Mouse (Mus musculus) mature B cell (primary cell): ENCODE results near the gene Gm26992.

Source experiments
- in situ Hi-C: fragments of 300-500 bp; cut with MboI; formaldehyde crosslinking; loops from 2 replicates; pipeline ENCODE4 v1.14.3; 2019

The Gm26992 gene

GRCm38 (mm10) chrX:103421710-103422109 lies at the start of gene Gm26992:
Gm26992 (plus strand) TSS chrX:103422010.
- in situ Hi-C loops: no loop called here

GRCm38 (mm10) chrX:103374250-103374649 lies 47.6 kb upstream of the Gm26992 start:
- in situ Hi-C loops: loop anchor here (25.0 kb wide), 1 partner anchor 112 kb away; no protein-coding TSS in a partner anchor

- in situ Hi-C loops: no loop called here
Measured at GRCm38 (mm10) chrX:103384528-103384927, 37.3 kb upstream of the Gm26992 start.

GRCm38 (mm10) chrX:103388131-103388530 lies 33.7 kb upstream of the Gm26992 start:
- in situ Hi-C loops: no loop called here

DNA sequence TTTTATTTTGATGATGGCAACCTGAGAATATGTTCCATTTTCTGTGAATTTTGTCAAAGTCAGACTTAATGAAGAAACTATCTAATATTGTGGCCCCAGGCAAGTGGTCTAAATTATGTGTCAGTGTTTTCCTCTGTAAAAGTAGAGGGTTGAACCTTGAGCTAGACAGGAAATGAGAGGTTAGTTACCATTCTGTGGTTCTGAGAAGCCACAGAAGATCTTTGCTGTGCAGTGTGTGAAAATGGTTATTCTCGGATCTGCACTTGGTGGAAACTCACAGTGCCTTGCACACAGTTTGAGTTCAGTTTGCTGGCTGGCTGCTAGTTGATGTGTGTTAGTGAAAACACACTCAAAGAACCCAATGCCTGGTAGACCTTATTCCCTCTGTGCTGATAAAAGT lies 28.0 kb upstream of the Gm26992 start:
- in situ Hi-C loops: no loop called here

DNA sequence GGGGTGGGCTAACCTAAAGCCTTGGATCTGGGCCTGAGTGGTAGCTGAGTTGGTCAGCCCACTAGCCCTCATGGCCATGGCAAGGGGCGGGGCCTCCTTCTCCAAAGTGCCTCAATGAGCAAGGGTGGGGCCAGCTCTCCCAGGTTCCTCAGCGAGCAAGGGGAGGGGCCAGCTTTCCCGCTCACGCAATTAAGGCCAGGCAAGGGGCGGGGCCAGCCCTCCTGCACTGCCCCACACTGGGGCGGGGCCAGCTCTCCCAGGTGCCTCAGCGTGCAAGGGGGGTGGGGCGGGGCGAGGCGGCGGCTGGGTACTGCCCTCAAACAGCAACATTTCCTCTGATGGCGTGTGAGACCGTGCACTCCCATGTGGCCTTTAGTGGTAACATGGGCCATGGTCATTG lies 16.8 kb upstream of the Gm26992 start:
- in situ Hi-C loops: no loop called here

DNA sequence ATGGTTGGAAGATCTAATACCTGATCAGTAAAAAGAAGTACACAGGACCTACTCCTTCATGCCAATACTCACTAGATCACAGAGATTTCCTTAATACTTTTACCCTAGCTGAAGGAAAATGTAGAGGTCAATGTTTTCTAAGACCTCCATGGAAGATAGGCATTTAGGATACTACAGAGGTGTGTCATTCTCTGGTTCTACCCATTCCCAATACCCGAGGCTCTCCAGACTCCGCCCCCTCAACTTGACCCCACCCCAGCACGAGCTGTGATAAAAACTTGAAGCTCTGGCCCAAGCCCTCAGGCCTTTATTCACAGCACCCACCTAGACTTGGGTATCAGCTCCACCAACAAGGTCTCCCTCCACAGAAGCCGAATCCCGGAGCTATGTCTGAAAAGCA lies 7.6 kb upstream of the Gm26992 start, which contains the start of gene Tsx:
Gene Tsx, plus strand, starts transcription at position 301 of the 400 bp plus-strand sequence.
- in situ Hi-C loops: no loop called here

GRCm38 (mm10) chrX:103427677-103428076 lies 5.9 kb downstream of the Gm26992 start:
- in situ Hi-C loops: no loop called here

- in situ Hi-C loops: no loop called here
Measured at GRCm38 (mm10) chrX:103432293-103432692, 10.5 kb downstream of the Gm26992 start.

DNA sequence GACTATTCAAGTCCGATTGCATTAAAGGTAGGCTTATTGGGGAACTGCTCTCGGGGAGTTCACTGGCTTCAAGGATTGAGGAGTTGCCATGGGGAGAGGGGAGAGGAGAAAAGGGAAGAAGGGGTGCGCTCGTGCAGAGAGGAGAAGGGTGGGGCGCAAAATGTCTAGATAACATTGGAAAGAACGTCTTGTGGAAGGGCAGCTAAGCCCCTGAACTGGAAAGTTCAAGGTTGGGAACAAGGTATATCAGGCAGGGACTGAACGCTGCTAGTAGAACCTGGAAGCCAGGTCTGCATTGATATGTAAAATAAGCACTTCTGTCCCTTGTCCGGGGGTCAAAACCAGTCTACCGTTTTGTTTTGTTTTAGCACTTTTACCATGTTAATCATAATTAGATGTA lies 16.2 kb downstream of the Gm26992 start:
- in situ Hi-C loops: no loop called here

DNA sequence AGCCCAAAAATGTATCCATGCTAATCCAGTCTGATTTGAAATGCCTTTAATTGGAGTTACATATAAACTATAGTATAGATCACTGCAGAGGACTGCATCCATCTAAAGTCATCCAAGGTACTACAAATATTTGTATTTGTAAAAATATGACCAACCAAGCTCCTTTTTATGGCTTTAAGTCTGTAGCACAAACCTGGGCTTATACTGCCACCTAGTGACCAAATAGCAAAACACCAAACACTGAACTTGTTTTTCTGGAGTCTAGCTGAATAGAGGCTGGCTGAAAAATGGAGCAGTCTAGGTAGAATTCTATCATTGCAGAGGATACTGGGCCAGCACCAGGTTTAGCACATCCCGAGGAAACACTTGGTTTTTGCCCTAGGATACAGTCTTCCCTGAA lies 19.0 kb downstream of the Gm26992 start:
- in situ Hi-C loops: loop anchor here (10.0 kb wide), 1 partner anchor 176 kb away; no protein-coding TSS in a partner anchor

GRCm38 (mm10) chrX:103443755-103444154 lies 21.9 kb downstream of the Gm26992 start:
- in situ Hi-C loops: loop anchor here (10.0 kb wide), 1 partner anchor 179 kb away; no protein-coding TSS in a partner anchor

DNA sequence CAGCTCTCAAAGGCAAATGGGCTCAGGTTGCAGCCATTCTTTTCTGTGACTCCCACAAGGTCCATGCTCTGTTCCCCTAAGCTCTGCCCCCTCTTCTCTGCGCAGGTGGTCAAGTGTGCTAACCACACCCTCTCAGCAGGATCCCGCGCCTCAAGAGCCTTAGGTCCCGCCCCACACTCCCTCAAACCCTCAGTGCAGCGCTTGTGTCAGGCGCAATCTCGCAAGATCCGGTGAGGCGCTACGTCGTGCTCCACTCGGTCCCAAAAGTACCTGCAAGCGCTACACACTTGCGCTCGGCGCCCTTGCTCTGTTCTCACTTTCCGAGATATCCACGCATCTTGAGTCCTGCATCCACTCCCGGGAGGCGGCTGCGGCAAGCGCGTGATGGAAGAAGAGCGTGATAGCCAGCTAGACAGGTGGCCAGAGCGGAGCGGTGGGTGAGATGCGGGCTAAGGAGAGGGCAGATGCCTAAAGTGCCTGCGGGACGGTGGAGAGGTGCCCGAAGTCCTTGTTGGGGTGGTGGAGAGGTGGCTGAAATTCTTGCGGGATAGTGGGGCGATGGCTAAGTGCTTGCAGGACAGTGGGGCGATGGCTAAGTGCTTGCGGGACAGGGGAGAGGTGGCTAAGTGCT lies 25.8 kb downstream of the Gm26992 start:
- in situ Hi-C loops: loop anchor here (10.0 kb wide), 1 partner anchor 183 kb away; no protein-coding TSS in a partner anchor

- in situ Hi-C loops: loop anchor here (10.0 kb wide), 1 partner anchor 184 kb away; no protein-coding TSS in a partner anchor
Measured at GRCm38 (mm10) chrX:103448429-103448828, 26.6 kb downstream of the Gm26992 start.

DNA sequence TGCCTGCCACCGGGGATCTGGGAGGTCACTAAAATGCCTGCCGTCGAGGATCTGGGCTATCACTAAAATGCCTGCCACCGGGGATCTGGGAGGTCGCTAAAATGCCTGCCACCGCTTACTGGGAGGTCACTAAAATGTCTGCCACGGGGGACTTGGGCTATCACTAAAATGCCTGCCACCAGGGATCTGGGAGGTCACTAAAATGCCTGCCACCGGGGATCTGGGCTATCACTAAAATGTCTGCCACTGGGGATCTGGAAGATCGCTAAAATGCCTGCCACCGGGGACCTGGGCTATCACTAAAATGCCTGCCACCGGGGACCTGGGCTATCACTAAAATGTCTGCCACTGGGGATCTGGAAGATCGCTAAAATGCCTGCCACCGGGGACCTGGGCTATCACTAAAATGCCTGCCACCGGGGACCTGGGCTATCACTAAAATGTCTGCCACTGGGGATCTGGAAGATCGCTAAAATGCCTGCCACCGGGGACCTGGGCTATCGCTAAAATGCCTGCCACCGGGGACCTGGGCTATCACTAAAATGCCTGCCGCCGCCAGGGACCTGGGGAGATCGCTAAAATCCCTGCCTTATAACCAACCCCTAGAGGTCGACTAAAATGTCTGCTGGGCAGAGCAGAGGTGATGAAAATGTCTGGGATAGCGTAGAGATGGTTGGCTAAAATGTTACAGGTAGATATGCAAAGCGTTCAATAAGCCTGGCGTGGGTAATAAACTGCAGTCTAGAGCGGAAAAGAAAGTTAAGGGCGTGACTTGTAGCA lies 27.3 kb downstream of the Gm26992 start:
- in situ Hi-C loops: loop anchor here (10.0 kb wide), 1 partner anchor 184 kb away; no protein-coding TSS in a partner anchor

DNA sequence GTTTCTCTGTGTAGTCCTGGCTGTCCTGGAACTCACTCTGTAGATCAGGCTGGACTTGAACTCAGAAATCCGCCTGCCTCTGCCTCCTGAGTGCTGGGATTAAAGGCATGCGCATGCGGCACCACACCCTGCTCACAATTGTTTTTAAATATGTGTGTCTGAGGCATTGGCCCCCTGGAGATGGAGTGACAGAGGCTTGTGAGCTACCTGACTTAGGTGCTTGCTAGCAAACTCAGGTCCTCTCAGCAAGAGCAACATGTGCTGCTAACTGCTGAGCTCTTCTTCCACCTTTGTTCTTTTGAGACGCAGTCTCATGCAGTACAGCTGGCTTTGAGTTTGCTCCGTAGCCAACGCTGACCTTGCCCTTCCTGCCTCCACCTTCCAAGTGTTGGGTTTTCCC lies 31.0 kb downstream of the Gm26992 start:
- in situ Hi-C loops: no loop called here

DNA sequence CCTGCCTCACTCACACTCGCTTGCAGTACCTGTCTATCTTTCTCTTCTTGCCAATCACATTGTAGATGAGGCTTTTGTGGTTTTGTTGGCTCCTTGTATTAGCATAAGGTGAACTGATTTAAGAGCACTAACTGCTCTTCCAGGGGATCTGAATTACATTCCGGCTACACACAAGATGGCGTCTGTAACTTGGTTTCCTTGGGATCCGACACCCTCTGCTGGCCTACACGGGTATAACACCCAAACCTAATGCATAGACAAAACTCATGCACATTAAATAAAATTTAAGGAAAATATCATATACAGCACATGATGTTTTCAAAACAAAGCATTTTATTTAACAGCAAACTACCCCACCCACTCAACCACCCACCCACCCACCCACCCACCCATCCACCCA lies 38.2 kb downstream of the Gm26992 start:
- in situ Hi-C loops: no loop called here

DNA sequence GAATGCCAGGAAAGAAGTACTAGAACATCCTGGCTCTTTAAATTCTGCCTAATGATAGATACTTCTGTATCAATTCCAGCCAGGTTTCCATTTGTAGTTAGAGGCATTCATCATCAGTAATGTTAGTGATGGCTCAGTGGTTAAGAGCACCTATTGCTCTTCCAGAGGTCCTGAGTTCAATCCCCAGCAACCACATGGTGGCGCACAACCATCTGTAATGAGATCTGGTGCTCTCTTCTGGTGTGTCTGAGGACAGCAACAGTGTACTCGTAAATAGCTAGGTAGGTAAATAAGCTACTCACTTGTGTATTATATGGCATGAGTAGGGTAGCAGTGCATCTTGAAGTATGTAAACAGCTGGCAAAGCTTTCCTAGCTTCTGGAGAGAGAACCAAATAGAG lies 47.2 kb downstream of the Gm26992 start:
- in situ Hi-C loops: no loop called here

- in situ Hi-C loops: no loop called here
Measured at GRCm38 (mm10) chrX:103472346-103472745, 50.5 kb downstream of the Gm26992 start.

DNA sequence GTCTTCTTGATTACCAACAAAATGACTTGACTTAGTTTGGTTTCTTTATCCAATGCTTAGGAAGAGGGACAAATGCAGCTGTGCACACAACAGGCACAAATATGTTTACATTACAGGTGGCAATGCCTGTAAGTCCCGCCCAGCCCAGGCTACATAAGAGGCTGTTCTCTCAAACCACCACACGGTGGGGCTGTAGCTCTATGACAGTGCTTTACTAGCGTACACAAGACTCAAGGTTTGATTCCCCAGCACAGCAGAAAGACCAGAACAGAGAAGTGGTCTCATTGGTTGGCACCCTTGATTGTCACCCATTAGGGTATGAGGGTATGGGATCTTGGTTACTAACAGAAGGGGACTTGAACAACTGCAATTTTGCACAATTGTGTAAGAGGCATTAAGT lies 55.7 kb downstream of the Gm26992 start:
- in situ Hi-C loops: loop anchor here (25.0 kb wide), 1 partner anchor 510 kb away; the partner anchor contains the start of gene Rlim

GRCm38 (mm10) chrX:103481243-103482096 lies 59.7 kb downstream of the Gm26992 start:
- in situ Hi-C loops: loop anchor here (25.0 kb wide), 1 partner anchor 506 kb away; the partner anchor contains the start of gene Rlim

GRCm38 (mm10) chrX:103482097-103482451 lies 60.3 kb downstream of the Gm26992 start:
- in situ Hi-C loops: loop anchor here (25.0 kb wide), 1 partner anchor 505 kb away; the partner anchor contains the start of gene Rlim
